Mouse (Mus musculus): ENCODE measurements around the gene Fiz1. TPM values are rescaled to one million over a fixed set of nuclear protein-coding genes. Genes with fewer than 3 reads are reported as not detected.

Gene Fiz1
- polyA plus RNA-seq, 1 experiment from 2014 or later: 40.6 TPM

DNA sequence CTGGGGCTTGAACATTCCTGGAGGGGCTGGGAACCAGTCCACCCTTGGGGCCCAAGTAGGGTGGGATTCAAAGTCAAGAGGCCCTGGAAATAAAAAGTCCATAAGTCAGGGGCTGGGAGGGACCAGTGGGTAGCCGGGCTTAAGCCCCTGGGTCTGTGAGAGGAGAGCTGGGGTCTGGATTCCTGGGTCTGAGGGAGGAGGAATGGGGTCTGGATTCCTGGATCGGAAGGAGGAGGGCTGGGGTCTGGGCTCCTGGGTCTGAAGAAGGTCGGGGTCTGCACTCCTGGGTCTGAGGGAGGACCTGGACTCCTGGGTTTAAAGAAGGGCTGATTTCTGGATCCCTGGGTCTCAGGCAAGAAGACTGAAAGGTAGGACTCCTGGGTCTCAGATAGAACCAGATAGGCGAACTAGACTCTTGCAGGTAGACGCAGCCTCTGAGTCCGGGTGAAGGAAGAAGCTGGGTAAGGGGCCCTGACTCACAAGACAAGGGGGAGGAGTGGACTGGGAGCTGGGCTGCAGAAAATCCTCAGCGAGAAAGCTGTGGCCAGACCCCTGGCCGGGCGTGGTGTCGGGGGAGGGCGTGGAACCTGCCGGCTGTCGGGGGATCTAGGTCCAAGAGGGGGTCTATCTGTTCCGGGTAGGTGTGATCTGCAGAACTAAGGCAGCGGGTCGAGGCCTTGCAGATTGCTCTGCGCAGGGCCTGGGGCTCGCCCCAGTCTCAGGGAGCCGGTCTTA lies 19.1 kb downstream of the Fiz1 start:
- no peaks in the 10 kb centered on the region for H3K9me3 ChIP-seq
- H3K27ac ChIP-seq: peak overlapping the region; percentile 78
- peak overlapping the region; percentile 81 for H3K9ac ChIP-seq
- peaks cover 19% of the 10 kb centered on the region for H3K4me1 ChIP-seq
- peaks cover 20% of the 10 kb centered on the region for H3K36me3 ChIP-seq
- peak overlapping the region; percentile 69 for H3K4me2 ChIP-seq
- H3K4me3 ChIP-seq (replicated peaks): peak overlapping the region; percentile 72
- ATAC-seq (ENCODE audit: insufficient read depth, low FRiP score, low read depth): no peak; the same call in 1 of the 2 replicates
- WGBS: 7% methylated on average over 19 of the region's 19 CpGs
- H3K27me3 ChIP-seq (replicated peaks): no peaks in the 10 kb centered on the region

DNA sequence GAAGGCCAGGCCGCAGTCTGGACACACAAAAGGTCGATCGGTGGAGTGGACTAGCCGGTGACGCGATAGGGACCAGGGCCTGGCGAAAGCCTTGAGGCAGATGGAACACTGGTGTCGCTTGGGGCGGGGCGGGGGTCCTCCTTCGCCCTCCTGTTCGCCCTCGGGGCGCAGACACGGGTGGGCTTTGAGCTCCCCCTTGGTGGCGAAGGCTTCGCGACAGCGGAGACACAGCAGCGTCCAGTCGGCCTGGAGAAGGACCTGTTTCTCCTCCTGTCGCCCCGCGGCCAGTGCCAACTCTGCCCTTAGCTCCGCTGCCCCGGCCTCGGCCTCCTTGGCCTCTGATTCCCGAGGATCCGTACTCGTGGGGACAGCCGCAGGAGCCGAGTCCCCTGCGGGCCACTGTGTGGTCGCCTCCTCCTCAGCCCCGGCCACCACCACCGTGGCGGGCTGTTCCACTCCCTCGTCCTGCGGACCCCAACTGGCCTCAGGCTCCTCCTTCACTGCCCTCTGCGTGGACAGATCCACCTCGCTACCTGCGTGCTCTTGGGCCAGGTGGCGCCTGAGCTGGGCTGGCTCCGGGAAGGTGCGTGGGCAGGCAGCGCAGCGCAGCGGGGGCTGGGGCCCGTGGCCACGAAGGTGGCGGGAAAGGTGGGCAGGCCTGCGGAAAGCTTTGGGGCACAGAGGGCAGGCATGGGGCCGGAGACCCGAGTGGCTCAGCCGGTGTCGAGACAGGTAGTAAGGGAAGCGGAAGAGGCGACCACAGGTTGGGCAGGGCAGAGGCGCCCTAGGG lies 20.3 kb downstream of the Fiz1 start:
- Histone ChIP-seq H3K9me3 (no peaks in the 10 kb centered on the region), H3K27ac (no peak overlapping the region), H3K4me3 (replicated peaks) (peak overlapping the region; percentile 72; the same call in 1 of the 2 replicates), H3K4me1 (peaks cover 19% of the 10 kb centered on the region), H3K4me2 (peak overlapping the region; percentile 69), H3K9ac (no peak overlapping the region), H3K36me3 (peaks cover 20% of the 10 kb centered on the region), H3K27me3 (replicated peaks) (no peaks in the 10 kb centered on the region)
- no peak for ATAC-seq (ENCODE audit: insufficient read depth, low FRiP score, low read depth)
- 59% methylated on average over 59 of the region's 59 CpGs for WGBS

DNA sequence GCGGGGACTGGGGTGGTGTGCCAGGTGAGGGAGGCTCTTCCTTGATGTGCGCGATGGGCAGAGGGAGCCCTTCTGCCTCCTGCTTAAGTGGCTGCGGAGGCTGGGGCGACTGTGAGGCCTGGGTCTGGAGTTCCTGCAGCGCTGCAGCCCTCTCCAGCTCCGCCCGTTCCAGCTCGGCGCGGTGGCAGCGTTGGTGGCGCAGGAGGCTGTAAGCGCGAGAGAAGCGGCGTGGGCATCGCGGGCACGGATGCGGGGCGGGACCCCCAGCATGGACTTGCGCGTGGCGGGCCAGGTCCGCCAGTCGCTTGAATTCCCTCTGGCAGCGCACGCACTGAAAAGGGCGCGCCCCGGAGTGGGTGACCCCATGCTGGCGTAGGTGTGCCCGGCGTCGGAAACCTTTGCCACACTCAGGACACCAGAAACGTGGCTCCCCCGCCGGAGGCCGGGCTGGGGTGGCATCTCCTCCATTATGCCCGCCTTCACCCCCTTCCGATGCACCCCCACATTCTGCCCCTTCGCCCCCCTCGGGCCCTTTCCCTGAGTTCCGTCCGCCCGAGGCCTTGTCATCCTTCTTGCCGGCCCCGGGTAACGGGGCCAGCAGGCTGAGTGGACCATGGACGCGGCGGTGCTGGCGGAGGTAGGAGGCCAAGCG lies 21.0 kb downstream of the Fiz1 start:
- Histone ChIP-seq H3K4me2 (no peak overlapping the region), H3K27ac (no peak overlapping the region), H3K4me1 (peaks cover 19% of the 10 kb centered on the region), H3K9me3 (no peaks in the 10 kb centered on the region), H3K36me3 (peaks cover 20% of the 10 kb centered on the region), H3K4me3 (replicated peaks) (no peak overlapping the region), H3K27me3 (replicated peaks) (no peaks in the 10 kb centered on the region), H3K9ac (no peak overlapping the region)
- ATAC-seq (ENCODE audit: insufficient read depth, low FRiP score, low read depth): no peak
- 55% methylated on average over 55 of the region's 55 CpGs for WGBS

DNA sequence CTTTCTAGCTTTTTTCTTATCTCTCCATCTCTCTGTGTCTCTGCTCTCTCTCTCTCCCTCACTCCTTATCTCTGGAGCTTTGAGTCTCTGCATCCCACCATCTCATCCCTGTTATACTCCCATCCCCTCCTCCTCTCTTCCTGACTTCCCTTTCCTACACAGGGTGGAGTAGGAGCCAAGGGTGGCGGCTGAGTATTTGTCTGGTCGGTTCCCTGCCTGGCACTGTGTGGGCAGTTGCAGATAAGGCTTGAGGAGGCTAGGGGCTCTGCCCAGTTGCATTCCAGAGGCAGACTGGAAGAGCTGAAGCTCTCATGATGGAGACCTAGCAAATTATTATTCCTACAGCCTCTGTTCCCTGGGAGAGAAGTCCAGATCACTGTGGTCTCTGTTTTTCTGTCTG lies 26.2 kb downstream of the Fiz1 start:
- no peak overlapping the region for H3K27ac ChIP-seq
- no peak overlapping the region for H3K4me3 ChIP-seq (replicated peaks)
- no peaks in the 10 kb centered on the region for H3K27me3 ChIP-seq (replicated peaks)
- 0 out of 2 replicates have a peak, but pooled peaks cover 1% of the 10 kb centered on the region for H3K4me1 ChIP-seq
- H3K4me2 ChIP-seq: no peak overlapping the region
- no peak for ATAC-seq (ENCODE audit: insufficient read depth, low FRiP score, low read depth)
- WGBS: 45% methylated on average over 2 of the region's 2 CpGs
- peaks cover 11% of the 10 kb centered on the region for H3K36me3 ChIP-seq
- no peak overlapping the region for H3K9ac ChIP-seq
- no peaks in the 10 kb centered on the region for H3K9me3 ChIP-seq

DNA sequence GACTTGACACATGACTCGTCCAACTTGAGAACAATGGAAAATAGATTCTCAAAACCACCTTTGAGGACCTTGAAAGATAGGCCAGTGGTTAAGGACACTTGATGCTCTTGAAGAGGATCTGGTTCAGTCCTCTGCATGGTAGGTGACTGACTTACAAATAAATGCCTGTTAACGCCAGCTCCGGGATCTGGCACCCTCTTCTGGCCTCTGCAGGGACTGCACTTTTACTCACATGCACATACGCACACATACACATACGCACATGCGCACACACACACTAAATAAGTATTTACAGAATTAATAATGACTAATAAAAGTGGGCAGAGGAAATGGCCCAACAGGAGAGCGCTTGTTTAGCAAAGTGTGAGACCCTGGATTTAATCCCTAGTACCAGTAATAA lies 37.7 kb downstream of the Fiz1 start:
- Histone ChIP-seq H3K4me3 (replicated peaks) (no peak overlapping the region), H3K27me3 (replicated peaks) (no peaks in the 10 kb centered on the region), H3K36me3 (no peaks in the 10 kb centered on the region), H3K9me3 (no peaks in the 10 kb centered on the region), H3K9ac (no peak overlapping the region), H3K4me1 (no peaks in the 10 kb centered on the region), H3K27ac (no peak overlapping the region), H3K4me2 (no peak overlapping the region)
- no peak for ATAC-seq (ENCODE audit: insufficient read depth, low FRiP score, low read depth)
- 93% methylated on average over 7 of the region's 7 CpGs for WGBS

DNA sequence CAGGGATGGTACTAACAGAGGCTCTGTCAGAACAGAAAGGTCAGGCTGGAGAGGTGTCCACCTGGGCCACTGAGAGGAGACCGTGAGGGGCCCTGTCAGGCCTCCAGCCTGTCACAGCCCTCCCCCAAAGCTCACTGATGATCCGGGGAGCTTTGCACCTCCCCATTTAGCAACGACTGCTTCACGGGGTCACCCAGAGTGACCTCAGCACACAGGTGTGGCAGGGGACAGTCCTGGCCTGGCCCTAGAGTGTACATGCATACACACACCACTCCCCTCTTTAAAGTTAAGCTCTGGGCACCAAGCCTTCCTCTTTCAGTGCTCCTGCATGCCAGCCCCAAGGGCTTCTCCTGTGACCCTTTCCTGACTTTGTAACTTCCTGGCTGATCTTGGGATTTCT lies 39.0 kb downstream of the Fiz1 start:
- Histone ChIP-seq H3K9ac (no peak overlapping the region), H3K4me2 (no peak overlapping the region), H3K9me3 (no peaks in the 10 kb centered on the region), H3K4me1 (no peaks in the 10 kb centered on the region), H3K27ac (no peak overlapping the region), H3K27me3 (replicated peaks) (no peaks in the 10 kb centered on the region), H3K4me3 (replicated peaks) (no peak overlapping the region), H3K36me3 (no peaks in the 10 kb centered on the region)
- no peak for ATAC-seq (ENCODE audit: insufficient read depth, low FRiP score, low read depth)
- 34% methylated on average over 4 of the region's 4 CpGs for WGBS

DNA sequence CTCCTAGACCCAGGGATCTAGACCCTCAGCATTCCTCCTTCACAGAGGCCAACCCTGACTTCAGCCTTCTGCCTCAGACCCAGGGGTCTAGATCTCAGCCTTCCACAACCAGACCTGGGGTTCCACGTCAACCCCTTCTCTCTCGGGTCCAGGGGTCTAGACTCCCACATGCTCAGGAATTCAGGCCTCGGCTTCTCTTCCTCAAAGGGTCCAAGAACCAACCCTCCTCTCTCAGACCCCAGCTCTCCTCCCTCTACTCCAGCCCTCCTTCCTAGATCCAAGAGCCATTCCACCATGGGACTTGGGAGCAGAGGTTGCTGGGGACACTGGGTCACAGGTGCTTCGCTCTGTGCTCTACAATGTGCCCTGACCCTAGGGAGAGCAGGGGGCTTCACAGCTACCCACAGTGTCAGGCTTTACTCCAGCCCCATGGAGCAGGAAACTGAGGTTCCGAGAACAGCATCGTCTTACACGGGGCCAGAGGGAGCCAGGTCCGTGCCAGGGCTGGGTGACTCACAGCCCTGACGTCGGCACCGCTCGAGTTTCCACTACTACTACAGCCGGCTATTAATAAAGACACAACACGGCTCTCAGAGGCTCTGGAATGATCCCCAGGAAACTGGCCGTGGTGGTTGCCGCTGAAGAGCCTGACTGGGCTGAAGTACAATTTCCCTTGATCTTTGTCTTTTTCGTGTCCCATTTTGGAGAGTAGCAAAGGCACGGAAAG lies 42.0 kb downstream of the Fiz1 start:
- no peaks in the 10 kb centered on the region for H3K4me1 ChIP-seq
- H3K9me3 ChIP-seq: no peaks in the 10 kb centered on the region
- ATAC-seq (ENCODE audit: insufficient read depth, low FRiP score, low read depth): no peak
- no peak overlapping the region for H3K4me2 ChIP-seq
- H3K27me3 ChIP-seq (replicated peaks): no peaks in the 10 kb centered on the region
- no peak overlapping the region for H3K4me3 ChIP-seq (replicated peaks)
- 58% methylated on average over 18 of the region's 18 CpGs for WGBS
- H3K27ac ChIP-seq: no peak overlapping the region
- no peaks in the 10 kb centered on the region for H3K36me3 ChIP-seq
- no peak overlapping the region for H3K9ac ChIP-seq

DNA sequence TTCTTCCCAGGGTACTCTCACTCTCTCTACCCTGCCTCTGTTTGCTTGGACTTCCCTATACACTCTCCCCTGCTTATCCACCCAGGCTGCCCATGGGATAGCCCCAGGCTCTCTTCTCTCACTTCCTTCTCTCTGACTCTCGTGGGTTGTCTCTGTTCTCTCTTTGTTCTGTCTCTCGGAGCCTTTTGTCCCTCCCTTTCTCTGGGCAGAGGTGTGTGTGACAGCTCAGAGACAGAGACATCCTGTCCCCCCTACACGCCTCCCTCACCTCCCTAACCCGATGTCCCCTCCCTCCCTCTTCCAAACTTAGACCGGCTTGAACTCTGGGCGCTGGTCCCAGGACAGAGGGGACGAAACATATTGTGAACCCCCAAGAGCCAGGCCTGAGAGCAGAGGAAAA lies 42.8 kb downstream of the Fiz1 start:
- ATAC-seq (ENCODE audit: insufficient read depth, low FRiP score, low read depth): no peak
- Histone ChIP-seq H3K27me3 (replicated peaks) (no peaks in the 10 kb centered on the region), H3K27ac (no peak overlapping the region), H3K36me3 (no peaks in the 10 kb centered on the region), H3K9me3 (no peaks in the 10 kb centered on the region), H3K4me3 (replicated peaks) (no peak overlapping the region), H3K4me1 (no peaks in the 10 kb centered on the region), H3K4me2 (no peak overlapping the region), H3K9ac (no peak overlapping the region)
- 25% methylated on average over 7 of the region's 7 CpGs for WGBS

DNA sequence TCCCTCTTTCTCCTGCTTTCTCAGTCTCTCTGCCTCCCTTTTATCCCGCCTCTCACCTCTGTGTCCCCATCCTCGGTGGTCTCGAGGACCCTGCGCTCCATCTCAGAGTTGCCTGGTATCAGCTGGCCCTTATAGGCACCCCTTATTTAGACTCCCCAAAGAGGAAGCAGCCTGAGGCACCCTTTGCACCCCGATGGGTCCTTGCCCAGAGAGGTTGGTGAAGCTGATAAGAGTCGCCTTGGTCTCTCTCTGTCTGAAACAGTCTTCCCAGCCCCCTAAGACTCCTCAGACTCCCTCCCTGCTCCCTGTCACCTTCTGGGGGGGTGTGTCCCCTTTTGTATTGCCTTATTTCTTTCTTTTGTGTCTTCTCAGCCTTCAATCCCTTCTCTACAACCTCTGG lies 43.4 kb downstream of the Fiz1 start, which contains the start of gene Sbk3:
TSS of gene Sbk3 (minus strand) at position 101 of the 400 bp plus-strand sequence.
- 36% methylated on average over 6 of the region's 6 CpGs for WGBS
- Histone ChIP-seq H3K27ac (no peak within 1 kb of the TSS), H3K4me3 (replicated peaks) (no peak within 1 kb of the TSS), H3K9ac (no peak within 1 kb of the TSS), H3K9me3 (no peaks in the 10 kb centered on the region), H3K4me1 (no peaks in the 10 kb centered on the region), H3K4me2 (no peak within 1 kb of the TSS), H3K36me3 (no peaks in the 10 kb centered on the region), H3K27me3 (replicated peaks) (no peaks in the 10 kb centered on the region)
- no peak for ATAC-seq (ENCODE audit: insufficient read depth, low FRiP score, low read depth)

DNA sequence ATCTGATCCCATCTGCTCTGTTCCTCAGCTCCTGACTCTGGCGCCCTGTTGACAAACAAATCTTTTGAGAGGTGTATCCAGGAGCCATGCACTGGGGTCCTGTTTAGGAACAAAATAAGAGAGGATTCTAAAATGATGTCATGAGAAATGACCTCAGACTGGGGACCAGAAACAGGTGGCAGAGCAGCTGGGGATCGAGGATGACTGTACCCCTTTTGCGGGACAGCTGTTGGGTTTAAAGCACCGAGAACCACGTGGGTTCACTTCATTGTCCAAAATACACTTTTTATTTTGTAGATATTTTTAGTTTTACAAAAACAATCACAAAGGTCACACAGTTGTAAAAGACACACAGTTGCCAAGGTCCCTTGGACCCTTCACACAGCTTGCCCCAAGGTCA lies 49.5 kb downstream of the Fiz1 start:
- Histone ChIP-seq H3K4me1 (no peaks in the 10 kb centered on the region), H3K4me2 (no peak overlapping the region), H3K27ac (no peak overlapping the region), H3K27me3 (replicated peaks) (no peaks in the 10 kb centered on the region), H3K9me3 (no peaks in the 10 kb centered on the region), H3K4me3 (replicated peaks) (no peak overlapping the region), H3K36me3 (no peaks in the 10 kb centered on the region), H3K9ac (no peak overlapping the region)
- ATAC-seq (ENCODE audit: insufficient read depth, low FRiP score, low read depth): no peak
- 82% methylated on average over 5 of the region's 5 CpGs for WGBS

DNA sequence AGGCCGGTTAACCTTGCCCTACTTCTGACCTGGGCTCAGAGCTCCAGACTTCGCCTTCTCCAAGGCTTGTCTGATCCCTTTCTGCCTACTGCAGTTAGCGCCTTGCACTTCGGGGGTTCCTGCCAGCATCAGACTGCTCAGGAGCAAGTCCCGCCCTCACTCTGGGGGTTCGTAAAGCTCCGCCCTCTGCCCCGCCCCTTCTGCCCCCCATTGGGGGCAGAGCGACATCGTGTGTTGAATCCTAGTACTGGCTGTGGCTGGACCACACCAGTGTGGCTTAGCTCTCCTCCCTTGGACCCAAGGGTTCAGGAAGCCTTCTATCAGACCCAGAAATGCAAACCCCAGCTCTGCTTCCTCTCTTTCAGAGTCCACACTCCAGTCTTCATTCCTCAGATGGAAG lies 50.2 kb downstream of the Fiz1 start, which contains the start of gene Sbk2:
TSS of gene Sbk2 (minus strand) at position 135 of the 400 bp plus-strand sequence.
- Histone ChIP-seq H3K4me3 (replicated peaks) (no peak within 1 kb of the TSS; the same call in 1 of the 2 replicates), H3K4me2 (peak within 1 kb of the TSS; percentile 34), H3K9ac (no peak within 1 kb of the TSS), H3K36me3 (no peaks in the 10 kb centered on the region), H3K4me1 (no peaks in the 10 kb centered on the region), H3K27me3 (replicated peaks) (no peaks in the 10 kb centered on the region), H3K27ac (no peak within 1 kb of the TSS), H3K9me3 (no peaks in the 10 kb centered on the region)
- WGBS: 4% methylated on average over 10 of the region's 10 CpGs
- ATAC-seq (ENCODE audit: insufficient read depth, low FRiP score, low read depth): peak; percentile 73
